Mouse (Mus musculus): ENCODE measurements around the gene Ube2r2. TPM values are rescaled to one million over a fixed set of nuclear protein-coding genes. Genes with fewer than 3 reads are reported as not detected.

Gene Ube2r2
- total and polyA plus RNA-seq, 3 experiments = 30.4 to 90.9 (median 38.9) TPM

GRCm38 (mm10) chr4:41202135-41202534 lies 66.6 kb downstream of the Ube2r2 start:
- DNase-seq (ENCODE audit: extremely low read depth) = no peak
- dilution Hi-C loops (cut with MboI; ENCODE audit: extremely low pct_ligation_motif_present, extremely low pct_unique_long_range_greater_than_20kb, low sequenced_read_pairs) (no loop called here), in situ Hi-C loops (cut with MboI; ENCODE audit: low pct_ligation_motif_present, low pct_unique_long_range_greater_than_20kb, low sequenced_read_pairs) (no loop called here)
- Histone ChIP-seq H3K27ac (ENCODE audit: insufficient read depth, low read depth) (no peak overlapping the region), H3K27me3 (replicated peaks) (no peaks in the 10 kb centered on the region), H3K79me2 (replicated peaks; ENCODE audit: control insufficient read depth, extremely low read depth, insufficient read depth, poor library complexity, severe bottlenecking) (no peaks in the 10 kb centered on the region), H3K9ac (ENCODE audit: insufficient read depth, low read depth) (no peak overlapping the region), H3K9me3 (replicated peaks; ENCODE audit: low read length) (no peaks in the 10 kb centered on the region), H3K36me3 (replicated peaks in 1 of 2; ENCODE audit: control insufficient read depth in 1 of 2, insufficient read depth in 1 of 2, low read length in 1 of 2) (peaks cover 86 to 98% of the 10 kb centered on the region in 2 experiments), H3K4me1 (ENCODE audit: control insufficient read depth in 1 of 2, insufficient read depth in 2 of 2) (no peaks in the 10 kb centered on the region), H3K4me3 (replicated peaks in 1 of 3; ENCODE audit: low read depth in 2 of 3, low read length in 2 of 3, poor library complexity in 1 of 3) (no peak overlapping the region), H3K4me2 (ENCODE audit: insufficient read depth, low read depth, poor library complexity, severe bottlenecking) (no peak overlapping the region)
- TF ChIP-seq KAT2A (IDR thresholded peaks at IDR 0.05; ENCODE audit: insufficient replicate concordance, low read length) = no peak
- no peak for TF ChIP-seq E2F4 (IDR thresholded peaks at IDR 0.05; ENCODE audit: insufficient replicate concordance, low read depth, low read length)
- TF ChIP-seq NRF1 (IDR thresholded peaks at IDR 0.05; ENCODE audit: low read depth, low read length) = no peak
- TF ChIP-seq ZMIZ1 (IDR thresholded peaks at IDR 0.05; ENCODE audit: low read depth, low read length) = no peak
- no peak for TF ChIP-seq GABPA (IDR thresholded peaks at IDR 0.05; ENCODE audit: insufficient replicate concordance, low read depth, low read length)
- no peak for TF ChIP-seq MEF2A (IDR thresholded peaks at IDR 0.05; ENCODE audit: borderline replicate concordance, low read depth, low read length)
- TF ChIP-seq MXI1 (IDR thresholded peaks at IDR 0.05; ENCODE audit: low read depth, low read length) = no peak
- no peak for TF ChIP-seq CTCF (conservative IDR thresholded peaks at IDR 0.05 in 1 of 2, IDR thresholded peaks at IDR 0.05 in 1 of 2; ENCODE audit: low read depth in 2 of 2, low read length in 2 of 2)
- no peak for TF ChIP-seq JUN (IDR thresholded peaks at IDR 0.05; ENCODE audit: insufficient read depth, low read depth, low read length)
- TF ChIP-seq USF1 (IDR thresholded peaks at IDR 0.05; ENCODE audit: low read depth, low read length) = no peak
- no peak for TF ChIP-seq PAX5 (IDR thresholded peaks at IDR 0.05; ENCODE audit: low read length)
- TF ChIP-seq EP300 (IDR thresholded peaks at IDR 0.05; ENCODE audit: low read length) = no peak
- TF ChIP-seq BHLHE40 (IDR thresholded peaks at IDR 0.05; ENCODE audit: low read depth, low read length) = no peak
- TF ChIP-seq ETS1 (conservative IDR thresholded peaks at IDR 0.05; ENCODE audit: low read depth, low read length) = no peak
- TF ChIP-seq IRF4 (IDR thresholded peaks at IDR 0.05; ENCODE audit: low read depth, low read length) = no peak
- TF ChIP-seq MAZ (IDR thresholded peaks at IDR 0.05; ENCODE audit: low read depth, low read length) = no peak

- Histone ChIP-seq H3K27me3 (replicated peaks) (no peaks in the 10 kb centered on the region), H3K9ac (ENCODE audit: insufficient read depth, low read depth) (no peak overlapping the region), H3K27ac (ENCODE audit: insufficient read depth, low read depth) (no peak overlapping the region), H3K79me2 (replicated peaks; ENCODE audit: control insufficient read depth, extremely low read depth, insufficient read depth, poor library complexity, severe bottlenecking) (no peaks in the 10 kb centered on the region), H3K9me3 (replicated peaks; ENCODE audit: low read length) (no peaks in the 10 kb centered on the region), H3K4me2 (ENCODE audit: insufficient read depth, low read depth, poor library complexity, severe bottlenecking) (no peak overlapping the region), H3K36me3 (replicated peaks in 1 of 2; ENCODE audit: control insufficient read depth in 1 of 2, insufficient read depth in 1 of 2, low read length in 1 of 2) (peaks cover 86 to 99% of the 10 kb centered on the region in 2 experiments), H3K4me3 (replicated peaks in 1 of 3; ENCODE audit: low read depth in 2 of 3, low read length in 2 of 3, poor library complexity in 1 of 3) (no peak overlapping the region), H3K4me1 (ENCODE audit: control insufficient read depth in 1 of 2, insufficient read depth in 2 of 2) (no peaks in the 10 kb centered on the region)
- in situ Hi-C loops (cut with MboI; ENCODE audit: low pct_ligation_motif_present, low pct_unique_long_range_greater_than_20kb, low sequenced_read_pairs) = no loop called here
- no peak for DNase-seq (ENCODE audit: extremely low read depth)
- dilution Hi-C loops (cut with MboI; ENCODE audit: extremely low pct_ligation_motif_present, extremely low pct_unique_long_range_greater_than_20kb, low sequenced_read_pairs) = no loop called here
- TF ChIP-seq E2F4 (IDR thresholded peaks at IDR 0.05; ENCODE audit: insufficient replicate concordance, low read depth, low read length) (no peak), ELF1 (IDR thresholded peaks at IDR 0.05; ENCODE audit: low read depth, low read length) (no peak), POLR2AphosphoS2 (IDR thresholded peaks at IDR 0.05; ENCODE audit: low read depth, low read length) (no peak), ZKSCAN1 (IDR thresholded peaks at IDR 0.05; ENCODE audit: borderline replicate concordance, low read depth, low read length) (no peak), TCF12 (IDR thresholded peaks at IDR 0.05; ENCODE audit: low read depth, low read length) (no peak), JUND (conservative IDR thresholded peaks at IDR 0.05; ENCODE audit: low read depth, low read length) (no peak), RCOR1 (conservative IDR thresholded peaks at IDR 0.05; ENCODE audit: low read depth, low read length) (no peak), SIN3A (IDR thresholded peaks at IDR 0.05; ENCODE audit: low read length) (no peak), MEF2A (IDR thresholded peaks at IDR 0.05; ENCODE audit: borderline replicate concordance, low read depth, low read length) (no peak), UBTF (IDR thresholded peaks at IDR 0.05; ENCODE audit: low read depth, low read length) (no peak), HCFC1 (IDR thresholded peaks at IDR 0.05; ENCODE audit: low read depth, low read length) (no peak), JUN (IDR thresholded peaks at IDR 0.05; ENCODE audit: insufficient read depth, low read depth, low read length) (no peak), MAFK (IDR thresholded peaks at IDR 0.05; ENCODE audit: insufficient replicate concordance, low read length) (no peak), ZMIZ1 (IDR thresholded peaks at IDR 0.05; ENCODE audit: low read depth, low read length) (no peak)
Measured at GRCm38 (mm10) chr4:41205751-41206150, 70.2 kb downstream of the Ube2r2 start.
